In genomic region chr9:40116645-40117286, GRCm38 (mm10) we compare ENCODE assay signal across 9 mouse cellular contexts. TPM values are rescaled to one million over a fixed set of nuclear protein-coding genes. Genes with fewer than 3 reads are reported as not detected.
DNase-seq lines count a peak whose midpoint lies in the region; ATAC-seq and TF ChIP-seq lines count a peak whose summit lies in the region.
"Had no signal": no experiment of that assay in that cellular context is flagged by ENCODE, and none has a peak within 500 bp of the region (broad histone marks: within the 10 kb centered on the region; RNA-seq: fewer than 3 reads in every experiment).

No protein-coding gene starts in this region.

- no peak for TF ChIP-seq POLR2A in lung, adult 2 months (IDR thresholded peaks at IDR 0.05; ENCODE audit: borderline replicate concordance, extremely low read depth, low read depth, low read length)
- TF ChIP-seq POLR2A in testis, adult 2 months (IDR thresholded peaks at IDR 0.05; ENCODE audit: control insufficient read depth, low read depth, low read length): no peak

- peak; percentile 53 for DNase-seq in adrenal gland, postnatal 10 days
- DNase-seq in heart, postnatal 25 days (ENCODE audit: low spot score): peak; percentile 59
- DNase-seq in lung, adult 2 months: peak; percentile 18
- DNase-seq in forebrain, embryonic 10.5 days (ENCODE audit: extremely low spot score, low spot score): no peak
- no peak for DNase-seq in T-cell, adult 2 months (ENCODE audit: low spot score)

- H3K27ac ChIP-seq in testis, adult 2 months (ENCODE audit: control insufficient read depth, insufficient read depth, low read depth, low read length): no peak overlapping the region
- no peak overlapping the region for H3K27ac ChIP-seq in forebrain, embryonic 10.5 days
- H3K27ac ChIP-seq: neural tube, embryonic 12.5 days had no signal

- no peaks in the 10 kb centered on the region for H3K27me3 ChIP-seq in testis, adult 2 months (ENCODE audit: control insufficient read depth, insufficient read depth, low read length)
- no peaks in the 10 kb centered on the region for H3K27me3 ChIP-seq in forebrain, embryonic 10.5 days (ENCODE audit: poor library complexity, severe bottlenecking)
- H3K27me3 ChIP-seq: neural tube, embryonic 12.5 days had no signal

- no peak overlapping the region for H3K4me3 ChIP-seq in lung, adult 2 months (replicated peaks; ENCODE audit: extremely low read depth, low read depth, low read length)
- 0 out of 2 replicates have a peak overlapping the region, but pooled peaks have one; percentile 15 for H3K4me3 ChIP-seq in testis, adult 2 months (ENCODE audit: control insufficient read depth, low read depth, low read length)
- no peak overlapping the region for H3K4me3 ChIP-seq in forebrain, embryonic 10.5 days
- H3K4me3 ChIP-seq: neural tube, embryonic 12.5 days had no signal

- no peaks in the 10 kb centered on the region for H3K36me3 ChIP-seq in testis, adult 2 months (ENCODE audit: control insufficient read depth, insufficient read depth, low read length)
- H3K36me3 ChIP-seq in forebrain, embryonic 10.5 days (replicated peaks): no peaks in the 10 kb centered on the region
- H3K36me3 ChIP-seq: neural tube, embryonic 12.5 days had no signal

- no peaks in the 10 kb centered on the region for H3K4me1 ChIP-seq in lung, adult 2 months (ENCODE audit: control insufficient read depth, insufficient read depth, low read length)
- H3K4me1 ChIP-seq in testis, adult 2 months (ENCODE audit: control insufficient read depth, insufficient read depth, low read length): no peaks in the 10 kb centered on the region; the same call in 1 of the 2 replicates
- H3K4me1 ChIP-seq in forebrain, embryonic 10.5 days: no peaks in the 10 kb centered on the region
- H3K4me1 ChIP-seq: neural tube, embryonic 12.5 days had no signal

- no peaks in the 10 kb centered on the region for H3K9me3 ChIP-seq in forebrain, embryonic 10.5 days
- H3K9me3 ChIP-seq: neural tube, embryonic 12.5 days had no signal

- peak; percentile 98 for ATAC-seq in common myeloid progenitor, adult 5-6 weeks (replicated peaks; ENCODE audit: low read depth, poor library complexity, severe bottlenecking)

- 42% methylated on average over 10 of the region's 10 CpGs for WGBS in lung, adult 2 months
- 77% methylated on average over 10 of the region's 10 CpGs for WGBS in forebrain, embryonic 10.5 days

- intact Hi-C loops in heart, postnatal 25 days (cut with DNase I): no loop called here

- no peak for TF ChIP-seq CTCF in lung, adult 2 months (IDR thresholded peaks at IDR 0.05; ENCODE audit: insufficient read depth, low read length)
- no peak for TF ChIP-seq CTCF in testis, adult 2 months (IDR thresholded peaks at IDR 0.05; ENCODE audit: control insufficient read depth, insufficient read depth, insufficient replicate concordance, low read depth, low read length)

RNA-seq across cellular contexts. Expression of gene Olfr984, which starts 2.8 kb away (rescaled TPM):
- not detected for total RNA-seq in adrenal gland, postnatal 10 days (2021)
- not detected in 2 replicates for total RNA-seq in common myeloid progenitor, adult 5-6 weeks (2017)
- not detected for total RNA-seq in heart, postnatal 25 days (2021)
- polyA plus RNA-seq in lung, adult 2 months (2012; rRNA removed): not detected in 2 replicates
- polyA plus RNA-seq in testis, adult 2 months (2012; rRNA removed): not detected in 2 replicates
- polyA plus RNA-seq in forebrain, embryonic 10.5 days (2016; fragmentation: Nextera tagmentation; extraction: Ambion mirVana): not detected in 2 replicates
- polyA plus RNA-seq: cortical plate, adult 2 months; neural tube, embryonic 12.5 days had no signal

RNA-seq across cellular contexts. Expression of gene Olfr985, which starts 13.2 kb away (rescaled TPM):
- total RNA-seq in adrenal gland, postnatal 10 days (2021): not detected
- not detected in 2 replicates for total RNA-seq in common myeloid progenitor, adult 5-6 weeks (2017)
- total RNA-seq in heart, postnatal 25 days (2021): not detected
- polyA plus RNA-seq in lung, adult 2 months (2012; rRNA removed): not detected in 2 replicates
- polyA plus RNA-seq in testis, adult 2 months (2012; rRNA removed): not detected in 2 replicates
- polyA plus RNA-seq in forebrain, embryonic 10.5 days (2016; fragmentation: Nextera tagmentation; extraction: Ambion mirVana): not detected in 2 replicates
- polyA plus RNA-seq: cortical plate, adult 2 months; neural tube, embryonic 12.5 days had no signal

RNA-seq across cellular contexts. Expression of gene Olfr983, which starts 23.4 kb away (rescaled TPM):
- not detected for total RNA-seq in adrenal gland, postnatal 10 days (2021)
- total RNA-seq in common myeloid progenitor, adult 5-6 weeks (2017): not detected in 2 replicates
- total RNA-seq in heart, postnatal 25 days (2021): not detected
- polyA plus RNA-seq in lung, adult 2 months (2012; rRNA removed): not detected in 2 replicates
- polyA plus RNA-seq in testis, adult 2 months (2012; rRNA removed): not detected in 2 replicates
- polyA plus RNA-seq in forebrain, embryonic 10.5 days (2016; fragmentation: Nextera tagmentation; extraction: Ambion mirVana): not detected in 2 replicates
- polyA plus RNA-seq: cortical plate, adult 2 months; neural tube, embryonic 12.5 days had no signal

RNA-seq across cellular contexts. Expression of gene Tmem225, which starts 31.2 kb away (rescaled TPM):
- total RNA-seq in adrenal gland, postnatal 10 days (2021): not detected
- not detected in 2 replicates for total RNA-seq in common myeloid progenitor, adult 5-6 weeks (2017)
- not detected for total RNA-seq in heart, postnatal 25 days (2021)
- not detected in 2 replicates for polyA plus RNA-seq in lung, adult 2 months (2012; rRNA removed)
- polyA plus RNA-seq in testis, adult 2 months (2012; rRNA removed): 85.4 and 129 TPM in 2 replicates
- polyA plus RNA-seq in forebrain, embryonic 10.5 days (2016; fragmentation: Nextera tagmentation; extraction: Ambion mirVana): not detected in 2 replicates
- polyA plus RNA-seq: cortical plate, adult 2 months; neural tube, embryonic 12.5 days had no signal

RNA-seq across cellular contexts. Expression of gene Olfr982, which starts 43.1 kb away (rescaled TPM):
- not detected for total RNA-seq in adrenal gland, postnatal 10 days (2021)
- not detected in 2 replicates for total RNA-seq in common myeloid progenitor, adult 5-6 weeks (2017)
- total RNA-seq in heart, postnatal 25 days (2021): not detected
- not detected in 2 replicates for polyA plus RNA-seq in lung, adult 2 months (2012; rRNA removed)
- polyA plus RNA-seq in testis, adult 2 months (2012; rRNA removed): not detected in 2 replicates
- not detected in 2 replicates for polyA plus RNA-seq in forebrain, embryonic 10.5 days (2016; fragmentation: Nextera tagmentation; extraction: Ambion mirVana)
- polyA plus RNA-seq: cortical plate, adult 2 months; neural tube, embryonic 12.5 days had no signal

Comparison
In these comparisons a context has a peak if more than half of its experiments do, and no peak if none do; other contexts are left out.
1. DNase-seq: peak in adrenal gland, postnatal 10 days (single experiment), heart, postnatal 25 days (single experiment) and lung, adult 2 months (single experiment); none in forebrain, embryonic 10.5 days (single experiment) and T-cell, adult 2 months (single experiment).